Mouse (Mus musculus) 3134 (cell line): ENCODE data around the gene Micu2.

ENCODE experiments used
- DNase-seq: peaks from one replicate; pipeline ENCODE4 v3.0.0-alpha.2; 2011; ENCODE audit warnings: low spot score; ENCODE audit not compliant: insufficient read length; ENCODE audit errors: extremely low read depth

The Micu2 gene

DNA sequence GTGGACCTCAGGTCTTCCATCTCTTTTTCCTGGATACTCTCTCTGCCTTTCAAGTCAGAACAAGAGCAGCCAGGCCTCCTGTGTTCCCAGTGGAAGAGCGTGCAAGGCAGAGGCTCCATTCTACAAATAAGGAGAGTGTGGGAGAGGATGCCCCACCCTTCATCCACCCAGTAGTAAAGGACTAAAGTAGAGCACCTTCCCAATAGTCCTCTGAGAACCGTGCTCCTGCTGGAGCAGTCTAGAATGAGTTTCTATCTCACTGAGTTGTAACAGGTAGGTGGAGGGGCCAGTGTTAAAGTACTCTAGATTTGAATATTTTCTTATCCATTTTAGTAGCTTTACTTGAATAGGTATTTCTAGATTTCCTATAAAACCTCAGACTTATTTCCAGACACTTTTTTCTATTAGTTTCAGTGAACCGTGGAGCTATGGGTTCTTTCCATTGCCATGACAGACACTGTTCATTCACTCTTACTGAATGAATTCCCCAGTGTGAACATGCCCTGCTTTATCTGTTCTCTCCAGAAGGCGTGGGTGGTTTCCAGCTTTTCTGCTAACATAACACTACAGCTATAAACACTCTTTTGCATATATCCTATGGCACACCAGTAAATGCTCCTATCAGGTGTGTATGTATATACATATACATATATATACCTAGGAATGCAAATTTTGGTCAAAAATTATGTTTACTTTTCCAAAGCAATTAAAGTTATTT, 31.8 kb downstream of the Micu2 start:
- DNase-seq, result no peak

DNA sequence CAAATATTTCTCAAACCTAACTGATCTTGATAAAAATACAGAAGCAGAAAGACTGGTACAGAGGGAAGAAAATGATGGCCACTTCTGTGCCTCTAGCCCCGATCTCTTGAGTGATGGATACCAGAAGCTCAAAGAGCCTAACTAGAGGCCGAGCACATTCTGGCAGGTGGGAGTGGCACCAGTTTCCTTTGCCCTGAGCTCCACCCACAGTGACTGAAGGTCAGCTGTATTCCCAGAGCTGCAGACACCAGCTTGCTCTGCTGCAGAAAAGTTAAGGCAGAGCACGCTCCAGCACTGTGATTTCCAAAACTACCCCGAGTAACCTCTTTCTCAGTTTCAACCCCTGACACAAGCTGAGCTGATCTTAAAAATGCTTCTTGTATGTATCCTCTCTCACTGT, 37.2 kb downstream of the Micu2 start:
- DNase-seq, result no peak

DNA sequence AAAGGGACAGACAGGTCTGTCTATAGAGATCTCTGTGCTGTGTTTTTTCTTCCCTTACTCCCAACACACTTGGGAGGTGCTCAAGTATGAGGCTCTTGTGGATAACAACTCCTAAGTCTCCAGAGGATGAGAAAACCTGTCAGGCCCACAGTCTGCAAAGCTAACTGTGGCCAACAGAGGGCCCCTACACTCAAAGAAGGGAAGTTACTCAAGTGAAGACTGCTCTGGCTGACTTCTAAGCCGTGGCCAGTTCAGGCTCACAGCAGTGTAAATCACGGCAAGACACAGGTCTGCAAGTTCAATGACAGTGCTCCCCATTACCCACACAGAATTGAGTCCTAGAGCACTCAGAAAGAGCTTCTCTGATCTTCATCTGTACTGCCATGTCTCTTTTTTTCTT, 48.0 kb downstream of the Micu2 start:
- no peak for DNase-seq

DNA sequence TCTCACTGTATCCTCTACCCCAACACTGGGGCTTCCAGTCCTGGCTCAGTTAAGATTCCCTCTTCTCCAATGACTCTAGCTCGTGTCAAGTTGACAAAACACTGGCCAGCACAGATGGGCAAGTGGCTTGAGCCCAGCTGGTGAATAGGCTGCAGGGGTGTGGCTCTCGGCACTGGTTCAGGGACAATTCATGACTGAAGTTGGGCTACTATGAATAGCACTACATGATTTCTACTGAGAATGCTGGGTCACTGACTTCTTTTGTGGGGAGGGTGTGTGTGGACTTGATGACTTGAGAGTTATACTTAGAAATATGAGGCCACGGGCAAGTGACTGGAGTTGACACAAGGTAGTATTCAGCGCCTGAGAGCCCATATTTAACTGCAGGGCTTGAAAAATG, 53.2 kb downstream of the Micu2 start:
- DNase-seq, result no peak

DNA sequence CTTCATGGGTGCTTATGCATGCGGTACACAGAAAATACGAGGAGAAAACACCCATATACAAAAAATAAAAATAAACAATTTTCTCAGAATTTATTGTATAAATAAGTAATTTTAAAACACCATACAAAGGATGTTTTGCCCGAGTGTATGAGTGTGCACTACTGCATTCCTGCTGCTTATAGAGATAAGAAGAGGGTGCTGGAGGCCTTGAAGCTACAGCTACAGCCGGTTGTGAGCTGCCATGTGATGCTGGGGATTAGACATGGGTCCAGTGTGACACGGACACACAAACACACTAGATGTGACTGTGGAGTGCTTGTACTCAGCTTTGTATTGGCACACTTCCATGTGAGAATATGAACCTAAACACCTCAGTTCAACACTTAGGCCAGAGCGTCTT, 61.8 kb downstream of the Micu2 start:
- no peak for DNase-seq

DNA sequence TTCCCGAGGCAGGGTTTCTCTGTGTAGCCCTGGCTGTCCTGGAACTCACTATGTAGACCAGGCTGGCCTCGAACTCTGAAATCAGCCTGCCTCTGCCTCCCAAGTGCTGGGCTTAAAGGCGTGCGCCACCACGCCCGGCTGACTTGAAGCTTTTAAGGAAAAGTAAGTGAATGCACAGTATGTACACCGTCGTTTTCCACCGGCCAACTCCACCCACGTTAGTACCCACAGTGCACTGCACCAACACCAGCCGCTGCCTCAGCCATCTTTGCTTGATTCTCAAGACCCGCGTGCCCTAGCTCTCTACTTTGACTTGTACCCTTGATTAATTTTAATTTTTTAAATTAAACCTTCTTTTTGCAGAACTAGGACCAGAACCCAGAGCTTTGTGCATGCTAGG, 64.4 kb downstream of the Micu2 start:
- DNase-seq, result no peak

DNA sequence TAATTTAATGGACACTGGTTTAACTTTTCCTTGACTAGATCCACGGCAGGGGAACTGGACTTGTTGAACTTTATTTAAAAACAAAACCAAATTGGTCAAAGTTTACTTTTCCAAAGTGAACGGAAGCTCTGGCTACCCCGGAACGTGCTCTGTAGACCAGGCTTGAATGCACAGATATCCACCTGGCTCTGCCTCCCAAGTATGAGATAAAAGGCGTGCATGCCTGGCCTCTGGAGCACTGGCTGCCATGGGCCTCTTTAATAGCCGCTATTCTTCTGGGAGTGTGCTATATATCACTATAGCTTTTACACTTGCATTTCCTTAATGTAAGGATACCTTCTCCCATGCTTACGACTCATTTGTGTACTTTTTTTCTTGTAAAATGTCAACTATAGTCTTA, 65.5 kb downstream of the Micu2 start:
- no peak for DNase-seq

DNA sequence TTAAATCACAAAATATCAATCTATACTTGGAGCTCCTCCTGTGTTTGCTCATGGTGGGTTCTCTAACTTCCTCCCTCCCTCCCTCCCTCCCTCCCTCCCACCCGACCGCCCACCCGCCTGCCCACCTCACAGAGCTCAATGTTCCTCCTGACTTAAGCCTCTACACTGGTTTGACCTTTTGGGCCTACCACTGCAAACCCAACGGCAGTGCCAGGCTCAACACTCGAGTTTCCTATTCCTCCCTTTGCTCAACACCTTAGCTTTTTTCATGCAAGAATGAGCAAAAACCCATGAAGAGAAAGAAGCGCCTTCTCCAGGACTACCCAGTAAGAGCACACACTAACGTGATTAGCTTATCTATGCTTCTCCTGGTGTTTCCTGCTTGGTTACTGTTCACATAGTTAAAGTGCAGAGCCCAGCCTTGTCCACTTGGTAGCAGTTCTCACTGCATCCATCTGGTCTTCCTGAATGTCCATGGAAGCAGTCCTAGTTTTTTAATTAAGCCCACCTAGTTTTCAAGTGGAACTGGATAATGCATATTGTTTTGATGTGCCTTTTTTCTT, 66.1 kb downstream of the Micu2 start:
- no peak for DNase-seq

DNA sequence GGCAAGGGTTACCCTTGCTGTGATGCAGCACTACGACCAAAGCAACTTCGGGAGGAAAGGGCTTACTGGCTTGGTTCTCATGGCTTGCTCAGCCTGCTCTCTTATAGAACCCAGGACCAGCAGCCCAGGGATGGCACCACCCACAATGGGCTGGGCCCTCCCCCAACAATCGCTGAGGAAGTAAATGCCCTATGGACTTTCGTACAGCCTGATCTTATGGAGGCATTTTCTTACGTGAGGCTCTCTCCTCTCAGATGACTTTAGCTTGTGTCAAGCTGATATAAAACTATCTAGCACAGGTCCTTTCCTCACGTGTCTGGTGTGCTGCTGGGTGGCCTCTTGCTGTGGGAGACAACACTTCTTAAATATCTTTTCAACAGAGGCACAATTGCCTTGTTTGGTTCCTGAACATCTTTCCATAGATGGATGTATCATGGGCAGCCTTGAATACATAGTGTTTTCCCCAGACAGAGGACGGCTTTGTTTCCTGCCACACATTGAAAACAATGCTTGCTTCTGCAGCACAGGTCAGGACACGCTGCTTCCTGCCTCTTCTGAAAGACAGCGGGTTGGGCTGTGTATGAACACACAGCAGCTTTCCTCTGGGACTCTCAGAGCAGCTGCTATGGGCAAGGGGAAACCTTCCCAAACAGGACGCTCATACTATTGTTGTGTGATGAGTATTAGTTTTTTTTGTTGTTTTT, 77.5 kb downstream of the Micu2 start:
- DNase-seq, result no peak

DNA sequence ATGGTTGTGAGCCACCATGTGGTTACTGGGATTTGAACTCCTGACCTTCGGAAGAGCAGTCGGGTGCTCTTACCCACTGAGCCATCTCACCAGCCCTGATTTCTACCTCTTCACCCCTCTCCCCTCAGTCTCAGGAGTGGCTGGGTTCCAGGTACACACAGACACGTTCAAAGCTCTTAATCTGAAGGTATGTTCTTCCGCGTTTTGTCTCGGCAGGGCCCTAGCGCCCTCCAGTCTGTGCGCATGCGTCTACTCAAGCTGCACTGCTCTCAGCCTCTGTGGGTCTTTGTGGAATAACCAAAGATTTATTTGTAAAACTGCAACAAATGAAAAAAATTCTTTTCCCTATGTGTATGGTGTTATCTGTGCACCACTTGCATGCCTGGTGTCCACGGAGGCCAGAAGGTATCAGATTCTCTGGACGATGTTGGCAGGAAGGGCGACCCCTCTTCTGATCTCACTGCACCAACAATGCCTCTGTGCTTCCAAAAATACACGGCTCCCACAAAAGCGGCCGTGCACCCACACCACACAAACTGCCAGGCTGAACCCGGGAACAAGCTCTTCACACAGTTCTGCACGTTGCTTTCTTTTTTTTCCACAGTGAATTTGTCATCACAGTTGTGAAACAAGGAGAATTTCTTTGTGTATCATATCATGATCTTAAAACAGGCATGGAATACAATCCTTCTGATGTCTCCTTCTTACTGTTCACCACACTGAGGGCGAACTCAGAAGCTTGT, 78.3 kb downstream of the Micu2 start:
- no peak for DNase-seq

DNA sequence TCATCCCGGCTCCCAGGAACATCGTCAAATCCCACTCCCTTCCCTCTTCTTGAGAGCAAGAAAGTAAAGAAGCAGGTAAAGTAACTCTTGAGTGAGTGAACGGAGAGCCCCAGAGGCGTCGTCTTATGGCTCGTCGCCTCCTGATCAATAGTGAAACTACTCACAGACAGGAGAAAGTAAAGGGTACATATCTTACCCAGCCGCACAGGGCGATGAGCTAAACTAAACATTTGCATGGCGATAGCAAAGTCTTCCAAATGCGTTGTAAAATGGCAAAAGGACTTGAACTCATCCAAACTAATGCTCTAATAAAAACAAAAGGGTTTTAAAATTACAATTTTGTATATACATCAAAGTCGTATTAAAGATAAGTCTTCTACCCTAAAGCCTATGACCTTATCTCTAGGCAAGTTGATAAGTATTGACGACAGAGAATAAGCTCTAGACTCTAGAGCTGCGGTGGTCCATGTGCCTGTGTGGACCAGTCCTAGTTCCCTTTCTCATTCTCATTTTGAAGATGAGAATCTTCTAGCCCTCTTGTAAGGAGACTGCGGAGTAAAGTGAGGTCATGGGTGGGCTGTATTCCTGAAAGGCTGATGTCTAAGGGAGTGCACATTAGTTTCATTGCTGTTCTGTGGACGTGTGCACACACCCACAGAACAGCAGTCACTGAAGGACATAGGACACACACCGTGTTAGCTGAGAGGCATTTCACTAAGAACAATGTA, 79.8 kb downstream of the Micu2 start:
- DNase-seq, result no peak

DNA sequence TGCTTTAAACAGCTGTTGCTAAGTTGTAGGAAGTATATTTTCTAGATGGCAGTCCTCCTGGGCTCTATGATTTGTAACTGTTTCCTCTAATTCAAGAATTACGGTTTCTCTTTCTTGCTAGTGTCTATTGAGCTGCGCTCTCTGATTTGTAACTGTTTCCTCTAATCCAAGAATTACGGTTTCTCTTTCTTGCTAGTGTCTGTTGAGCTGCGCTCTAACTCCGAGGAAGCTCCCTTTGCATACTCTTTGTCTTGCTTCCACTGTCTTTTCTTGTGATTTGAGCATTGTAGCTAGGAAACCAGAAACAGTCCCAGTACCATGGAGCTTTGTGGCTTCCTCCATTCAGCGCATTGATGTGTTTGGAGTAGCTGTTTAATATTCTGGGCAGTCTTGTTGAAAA, 83.7 kb downstream of the Micu2 start:
- no peak for DNase-seq

DNA sequence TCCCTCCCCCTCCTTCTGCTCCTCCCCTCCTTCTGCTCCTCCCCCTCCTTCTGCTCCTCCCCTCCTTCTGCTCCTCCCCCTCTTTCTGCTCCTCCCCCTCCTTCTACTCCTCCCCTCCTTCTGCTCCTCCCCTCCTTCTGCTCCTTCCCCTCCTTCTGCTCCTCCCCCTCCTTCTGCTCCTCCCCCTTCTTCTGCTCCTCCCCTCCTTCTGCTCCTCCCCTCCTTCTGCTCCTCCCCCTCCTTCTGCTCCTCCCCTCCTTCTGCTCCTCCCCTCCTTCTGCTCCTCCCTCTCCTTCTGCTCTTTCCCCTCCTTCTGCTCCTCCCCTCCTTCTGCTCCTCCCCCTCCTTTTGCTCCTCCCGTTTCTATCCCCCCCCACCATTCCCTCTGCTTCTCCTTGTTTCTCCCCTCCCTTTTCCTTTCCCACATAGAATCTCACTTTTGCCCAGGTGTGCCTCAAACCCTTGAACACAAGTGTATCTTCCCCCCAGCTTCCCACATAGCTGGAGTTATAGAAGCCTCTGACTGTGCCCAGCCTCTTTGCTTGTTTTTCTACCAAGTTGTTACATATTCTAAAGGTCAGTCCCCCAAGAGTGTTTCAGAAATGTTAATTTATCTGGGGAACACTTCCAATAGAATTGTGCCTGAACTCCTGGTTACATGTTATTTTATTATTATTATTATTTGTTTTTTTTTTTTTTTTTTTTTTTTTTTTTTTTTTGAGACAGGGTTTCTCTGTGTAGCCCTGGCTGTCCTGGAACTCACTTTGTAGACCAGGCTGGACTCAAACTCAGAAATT, 86.7 kb downstream of the Micu2 start:
- DNase-seq, result peak; percentile 73

DNA sequence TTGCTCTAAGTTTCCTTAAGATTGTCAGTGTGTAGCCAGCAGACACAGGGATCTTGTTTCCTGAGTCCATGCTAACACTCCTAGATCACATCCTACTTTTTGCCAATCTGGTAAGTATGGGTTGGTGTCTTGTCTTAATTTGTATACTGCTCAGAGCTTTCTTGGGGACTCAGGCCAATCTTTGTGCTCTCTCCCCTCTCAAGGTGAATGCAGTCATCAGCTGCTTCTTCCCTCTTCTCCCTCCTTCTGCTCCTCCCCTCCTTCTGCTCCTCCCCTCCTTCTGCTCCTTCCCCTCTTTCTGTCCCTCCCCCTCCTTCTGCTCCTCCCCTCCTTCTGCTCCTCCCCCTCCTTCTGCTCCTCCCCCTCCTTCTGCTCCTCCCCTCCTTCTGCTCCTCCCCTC, 87.3 kb downstream of the Micu2 start:
- peak; percentile 49 for DNase-seq

DNA sequence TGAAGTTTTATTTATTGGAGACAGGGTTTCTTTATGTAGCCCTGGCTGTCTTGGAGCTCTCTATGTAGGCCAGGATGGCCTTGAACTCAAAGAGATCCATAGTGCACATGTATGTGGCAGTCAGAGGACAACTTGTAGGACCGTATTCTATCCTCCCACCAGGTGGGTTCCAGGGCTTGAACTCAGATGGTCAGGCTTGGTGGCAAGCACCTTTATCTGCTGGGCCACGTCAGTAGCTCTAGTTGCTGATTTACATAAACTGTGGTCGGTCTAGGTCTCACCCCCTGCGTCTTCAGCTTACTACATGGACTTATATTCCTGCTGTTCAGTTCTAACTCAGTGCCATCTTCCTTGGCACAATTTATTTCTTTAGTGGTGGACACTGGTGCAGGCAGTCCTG, 87.7 kb downstream of the Micu2 start:
- DNase-seq, result no peak

DNA sequence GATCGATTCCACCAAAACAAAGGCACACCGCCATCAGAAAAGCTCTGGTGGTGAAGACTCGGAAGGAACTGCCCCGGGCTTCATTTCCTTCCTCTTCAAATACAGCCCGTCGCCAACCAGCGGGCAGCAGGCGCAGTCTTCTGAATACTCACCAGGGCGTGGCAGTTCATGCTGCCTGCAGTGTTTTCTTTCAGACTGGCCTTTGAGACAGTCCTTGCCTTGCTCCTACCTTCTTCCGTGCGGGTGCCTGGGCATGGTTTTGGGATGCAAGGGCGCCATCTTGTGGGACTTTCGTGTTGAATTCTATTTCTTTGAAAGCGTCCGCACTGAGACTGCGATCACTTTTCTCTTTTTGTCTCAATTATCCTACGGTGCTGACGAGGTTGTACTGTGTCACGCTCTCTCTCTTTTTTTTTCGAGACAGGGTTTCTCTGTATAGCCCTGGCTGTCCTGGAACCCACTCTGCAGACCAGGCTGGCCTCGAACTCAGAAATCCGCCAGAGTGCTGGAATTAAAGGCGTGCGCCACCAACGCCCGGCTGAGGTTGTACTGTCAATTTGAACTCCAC, 88.5 kb downstream of the Micu2 start:
- DNase-seq, result peak; percentile 78

DNA sequence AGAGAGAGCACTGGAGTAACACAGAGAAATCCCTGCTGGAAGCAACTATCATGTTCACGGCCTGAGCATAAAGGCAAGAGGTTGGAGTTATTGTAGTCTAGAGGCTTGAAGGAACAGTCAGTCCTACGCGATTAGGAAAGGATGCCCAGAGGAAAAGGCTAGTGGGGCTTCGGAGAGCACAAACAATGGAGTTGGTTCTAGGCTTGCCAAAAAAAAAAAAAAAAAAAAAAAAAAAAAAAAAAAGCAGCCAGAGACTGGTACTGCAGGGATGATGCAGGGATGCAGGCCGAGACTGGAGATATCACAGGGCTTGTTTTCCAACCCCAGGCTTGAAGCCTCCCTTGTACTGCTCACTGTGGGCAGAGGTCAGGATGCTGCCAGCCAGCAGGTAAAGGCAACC, 89.8 kb downstream of the Micu2 start:
- no peak for DNase-seq

DNA sequence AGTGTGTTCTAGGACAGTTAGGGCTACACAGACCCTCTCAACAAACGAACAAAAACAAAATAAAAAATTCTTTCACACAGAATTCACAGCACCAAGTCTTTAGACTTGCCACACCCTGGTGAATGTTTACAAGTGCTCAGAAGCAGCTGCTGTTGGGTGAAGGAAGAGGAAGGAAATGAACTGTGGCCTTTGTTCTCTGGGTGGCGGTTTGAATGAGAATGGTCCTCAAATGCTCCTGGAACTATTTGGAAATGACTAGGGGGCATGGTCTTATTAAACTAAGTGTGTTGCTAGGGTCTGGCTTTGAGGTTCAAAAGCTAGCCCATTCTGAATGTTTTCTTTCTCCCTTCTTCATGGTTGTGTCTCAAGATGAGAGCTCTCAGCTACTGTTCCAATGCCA, 90.6 kb downstream of the Micu2 start:
- no peak for DNase-seq

DNA sequence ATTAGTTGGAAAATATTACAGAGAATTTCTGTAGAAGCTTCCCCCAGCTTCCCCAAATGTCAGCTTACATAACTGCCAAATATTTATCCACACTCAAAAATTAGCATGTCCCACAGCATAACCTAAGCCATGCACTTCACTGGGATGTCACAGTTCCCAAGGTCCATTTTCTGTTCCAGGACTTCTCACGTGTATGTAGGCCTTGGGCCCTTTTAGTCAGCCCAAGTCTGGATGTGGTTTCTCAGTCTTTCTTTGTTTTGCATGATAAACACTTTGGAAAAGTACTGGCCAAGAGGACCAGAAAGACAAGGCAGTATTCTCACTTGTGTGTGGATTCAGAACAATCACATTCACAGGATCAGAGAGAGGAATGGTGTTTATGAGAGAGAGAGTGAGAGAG, 97.1 kb downstream of the Micu2 start:
- DNase-seq, result no peak

DNA sequence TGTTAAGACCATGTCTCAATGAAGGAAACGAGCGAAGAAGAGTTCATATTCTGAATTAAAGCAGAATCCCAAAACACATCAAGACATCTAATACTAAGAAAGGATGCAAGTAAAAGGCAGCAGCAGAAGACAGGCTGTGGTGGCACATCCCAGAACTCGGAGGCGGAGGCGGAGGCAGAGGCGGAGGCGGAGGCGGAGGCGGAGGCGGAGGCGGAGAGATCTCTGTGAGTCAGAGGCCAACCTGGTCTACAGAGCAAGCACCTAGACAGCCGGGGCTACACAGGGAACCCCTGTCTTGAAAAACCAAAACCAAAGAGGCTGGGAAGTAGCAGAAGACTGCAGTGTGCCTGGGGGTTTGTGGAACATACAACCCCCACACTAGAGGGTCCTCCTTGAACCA, 102.2 kb downstream of the Micu2 start:
- DNase-seq, result no peak
